Mouse (Mus musculus) bone marrow, adult 2 months (tissue): ENCODE measurements around the gene Grik4.

Experiments
- CTCF ChIP-seq: fragments of 200-500 bp; IDR thresholded peaks from 2 replicates; pipeline ENCODE4 v1.5.1; 2011; ENCODE audit warnings: low read length, control low read depth; ENCODE audit not compliant: control insufficient read depth, insufficient read depth
- POLR2A ChIP-seq: fragments of 200-500 bp; IDR thresholded peaks from 2 replicates; pipeline ENCODE4 v1.6.1; 2011; ENCODE audit warnings: low read depth, mild to moderate bottlenecking, control low read depth, low read length, borderline replicate concordance; ENCODE audit not compliant: control insufficient read depth

DNA sequence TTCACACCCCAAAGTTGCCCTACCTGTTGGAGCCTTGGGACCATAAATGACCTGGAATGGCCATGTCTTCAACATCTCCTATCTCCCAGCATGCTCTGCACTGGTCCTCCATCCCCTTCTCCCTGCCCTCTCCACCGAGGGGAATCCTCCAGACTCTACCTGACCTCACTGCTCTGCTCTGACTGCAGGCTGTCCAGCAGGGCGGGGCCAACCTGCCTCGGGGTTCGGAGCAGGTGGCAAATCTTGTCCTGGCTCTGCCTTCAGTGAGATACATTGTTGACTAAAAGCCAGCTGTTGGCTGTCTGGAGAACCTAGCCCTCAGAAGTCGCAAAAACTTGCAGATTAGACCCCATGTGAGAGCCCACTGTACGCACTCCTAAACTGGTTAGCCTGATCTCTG, 17.7 kb downstream of the Grik4 start:
- TF ChIP-seq POLR2A, result no peak
- no peak for TF ChIP-seq CTCF
